Mouse (Mus musculus): ENCODE results near the gene Tbcel. TPM values are rescaled to one million over a fixed set of nuclear protein-coding genes. Genes with fewer than 3 reads are reported as not detected.

Tbcel gene
- polyA plus RNA-seq, 1 experiment from 2014 or later: 6.7 TPM

DNA sequence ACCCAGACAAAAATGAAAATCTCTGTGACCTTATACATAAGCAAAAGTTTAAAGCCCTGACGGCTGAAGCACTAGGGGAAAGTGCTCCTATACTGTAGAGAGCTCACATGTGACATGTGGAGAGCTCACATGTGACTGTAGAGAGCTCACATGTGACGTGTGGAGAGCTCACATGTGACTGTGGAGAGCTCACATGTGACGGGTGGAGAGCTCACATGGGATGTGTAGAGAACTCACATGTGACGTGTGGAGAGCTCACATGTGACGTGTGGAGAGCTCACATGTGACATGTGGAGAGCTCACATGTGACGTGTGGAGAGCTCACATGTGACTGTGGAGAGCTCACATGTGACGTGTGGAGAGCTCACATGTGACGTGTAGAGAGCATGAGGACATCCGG, 43.4 kb downstream of the Tbcel start:
- ATAC-seq (ENCODE audit: low read depth) (no peak), DNase-seq (ENCODE audit: low spot score) (no peak)
- WGBS: 90% methylated on average over 9 of the region's 9 CpGs
- Histone ChIP-seq H3K4me1 (ENCODE audit: control insufficient read depth, insufficient read depth, low read length) (peaks cover 10% of the 10 kb centered on the region; the same call in 1 of the 2 replicates), H3K9ac (ENCODE audit: low read depth, low read length) (no peak overlapping the region), H3K4me3 (ENCODE audit: low read depth, low read length) (no peak overlapping the region), H3K27me3 (replicated peaks; ENCODE audit: control insufficient read depth, insufficient read depth, low read length) (no peaks in the 10 kb centered on the region), H3K27ac (replicated peaks; ENCODE audit: low read depth, low read length) (no peak overlapping the region), H3K9me3 (ENCODE audit: control insufficient read depth, low read length) (no peaks in the 10 kb centered on the region), H3K36me3 (ENCODE audit: control insufficient read depth, insufficient read depth, low read length) (no peaks in the 10 kb centered on the region), H3K4me2 (ENCODE audit: low read depth, low read length) (no peak overlapping the region)

DNA sequence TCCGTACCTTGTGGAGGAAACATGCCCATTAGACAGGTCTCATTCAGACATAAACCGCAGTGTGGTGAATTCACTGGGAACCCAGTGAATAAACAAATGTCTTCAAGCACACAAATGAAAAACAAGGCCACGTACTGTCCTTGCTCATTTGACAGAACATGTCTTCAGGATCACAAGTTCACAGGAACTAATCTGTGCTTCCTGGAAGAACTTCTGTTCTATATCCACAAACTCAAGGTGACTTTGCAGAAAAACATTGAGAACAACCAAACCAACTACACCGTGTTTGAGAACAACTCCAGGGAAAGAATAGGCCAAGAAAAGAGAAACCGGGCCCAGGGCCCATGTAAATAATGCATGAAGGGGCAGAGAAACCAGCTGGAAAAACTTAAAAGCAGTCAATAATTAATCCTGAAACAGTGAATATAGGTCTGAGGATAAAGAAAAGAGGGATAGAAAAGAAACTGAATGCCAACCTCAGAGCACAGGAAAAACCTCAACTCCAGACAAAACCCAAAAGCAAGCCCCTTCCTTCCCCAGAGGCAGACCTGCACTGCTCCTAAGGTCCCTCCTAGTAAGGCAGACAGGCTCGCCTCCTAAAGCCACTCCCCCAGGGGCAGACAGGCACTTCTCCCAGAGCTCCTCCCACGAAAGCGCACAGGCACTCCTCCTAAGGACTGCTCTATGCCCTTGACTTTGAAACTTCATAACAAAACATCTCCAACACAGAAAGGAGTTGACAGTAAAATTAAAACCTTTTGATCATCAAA, 44.2 kb downstream of the Tbcel start:
- Histone ChIP-seq H3K4me1 (ENCODE audit: control insufficient read depth, insufficient read depth, low read length) (peaks cover 10% of the 10 kb centered on the region; the same call in 1 of the 2 replicates), H3K27ac (replicated peaks; ENCODE audit: low read depth, low read length) (peak overlapping the region; percentile 3)

DNA sequence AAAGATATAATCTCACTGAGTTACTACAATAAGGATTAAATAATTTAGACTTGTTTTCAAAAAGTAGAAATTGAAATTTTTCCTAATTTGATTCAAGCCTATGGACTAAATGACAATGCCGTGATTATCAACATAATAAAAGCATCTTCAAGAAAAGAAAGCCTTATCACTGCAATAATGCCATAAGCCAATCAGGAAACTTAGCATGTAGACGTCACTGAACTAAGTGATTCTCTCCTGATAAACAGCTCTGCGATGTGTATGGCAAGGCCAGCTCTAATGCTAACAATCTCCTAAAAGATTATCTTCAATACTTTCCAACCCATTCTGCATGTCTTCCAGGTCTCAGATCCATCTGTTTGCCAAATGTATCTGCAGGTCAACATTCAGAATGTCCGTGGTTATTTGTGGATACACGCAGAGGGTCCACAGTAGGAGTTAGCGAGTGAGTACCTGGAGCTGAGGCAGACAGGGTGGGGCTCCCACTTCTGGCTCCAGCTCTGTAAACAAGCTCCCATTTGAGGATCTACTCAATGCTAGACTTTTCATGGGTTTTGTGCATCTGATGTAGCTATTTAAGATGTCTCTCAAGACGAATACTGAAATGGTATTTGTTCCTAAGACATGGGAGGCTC, 44.9 kb downstream of the Tbcel start:
- DNase-seq (ENCODE audit: low spot score): no peak
- no peak overlapping the region; the same call in 1 of the 2 replicates for H3K27ac ChIP-seq (replicated peaks; ENCODE audit: low read depth, low read length)
- ATAC-seq (ENCODE audit: low read depth): no peak

More for the DNA sequence above, 44.2 kb downstream of the Tbcel start:
- ATAC-seq (ENCODE audit: low read depth) (peak; percentile 87), DNase-seq (ENCODE audit: low spot score) (peak; percentile 70)
- H3K36me3 ChIP-seq (ENCODE audit: control insufficient read depth, insufficient read depth, low read length): no peaks in the 10 kb centered on the region
- H3K4me2 ChIP-seq (ENCODE audit: low read depth, low read length): no peak overlapping the region
- H3K9me3 ChIP-seq (ENCODE audit: control insufficient read depth, low read length): no peaks in the 10 kb centered on the region
- 43% methylated on average over 8 of the region's 8 CpGs for WGBS
- H3K4me3 ChIP-seq (ENCODE audit: low read depth, low read length): no peak overlapping the region
- no peak overlapping the region for H3K9ac ChIP-seq (ENCODE audit: low read depth, low read length)
- H3K27me3 ChIP-seq (replicated peaks; ENCODE audit: control insufficient read depth, insufficient read depth, low read length): no peaks in the 10 kb centered on the region

DNA sequence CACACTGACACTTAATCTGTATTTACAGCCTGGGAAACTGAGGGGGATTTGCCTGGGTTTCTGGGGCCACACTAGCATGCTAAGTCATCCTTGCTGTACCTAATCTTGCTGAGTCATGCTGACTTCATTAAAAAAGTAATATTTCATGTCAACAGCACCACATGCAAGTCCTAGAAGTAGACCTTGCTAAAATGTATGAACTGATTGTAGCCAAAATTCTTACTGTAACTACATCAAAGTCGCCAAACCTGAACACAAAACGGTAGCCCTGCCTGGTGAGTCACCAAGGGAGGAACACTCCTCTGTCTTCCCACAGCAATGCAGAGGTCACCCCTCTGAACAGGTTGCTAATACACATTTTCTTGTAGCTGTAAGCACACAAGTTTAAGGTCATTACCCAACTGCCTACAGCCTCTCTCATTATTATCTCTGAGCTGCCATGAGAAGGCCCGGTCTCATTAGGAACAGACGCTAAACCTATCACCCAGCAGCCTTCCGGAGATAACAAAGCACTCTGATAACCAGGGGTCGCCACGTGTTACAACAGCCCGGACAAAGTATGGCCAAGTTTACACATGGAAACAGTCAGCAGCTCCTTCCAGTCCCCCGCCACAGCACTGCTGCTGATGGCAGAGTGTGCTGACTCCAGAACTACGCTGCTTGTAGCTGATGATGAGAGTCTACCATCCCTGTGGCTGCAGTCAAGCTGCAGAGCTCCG, 46.1 kb downstream of the Tbcel start:
- Histone ChIP-seq H3K4me3 (ENCODE audit: low read depth, low read length) (no peak overlapping the region), H3K9ac (ENCODE audit: low read depth, low read length) (no peak overlapping the region), H3K27ac (replicated peaks; ENCODE audit: low read depth, low read length) (no peak overlapping the region), H3K9me3 (ENCODE audit: control insufficient read depth, low read length) (no peaks in the 10 kb centered on the region), H3K4me1 (ENCODE audit: control insufficient read depth, insufficient read depth, low read length) (peaks cover 11% of the 10 kb centered on the region; the same call in 1 of the 2 replicates), H3K27me3 (replicated peaks; ENCODE audit: control insufficient read depth, insufficient read depth, low read length) (no peaks in the 10 kb centered on the region), H3K4me2 (ENCODE audit: low read depth, low read length) (no peak overlapping the region), H3K36me3 (ENCODE audit: control insufficient read depth, insufficient read depth, low read length) (no peaks in the 10 kb centered on the region)
- 72% methylated on average over 11 of the region's 11 CpGs for WGBS
- ATAC-seq (ENCODE audit: low read depth) (no peak), DNase-seq (ENCODE audit: low spot score) (no peak)

More for the DNA sequence above, 44.9 kb downstream of the Tbcel start:
- H3K9ac ChIP-seq (ENCODE audit: low read depth, low read length): no peak overlapping the region
- H3K9me3 ChIP-seq (ENCODE audit: control insufficient read depth, low read length): no peaks in the 10 kb centered on the region
- no peak overlapping the region for H3K4me3 ChIP-seq (ENCODE audit: low read depth, low read length)
- H3K36me3 ChIP-seq (ENCODE audit: control insufficient read depth, insufficient read depth, low read length): no peaks in the 10 kb centered on the region
- H3K27me3 ChIP-seq (replicated peaks; ENCODE audit: control insufficient read depth, insufficient read depth, low read length): no peaks in the 10 kb centered on the region
- H3K4me1 ChIP-seq (ENCODE audit: control insufficient read depth, insufficient read depth, low read length): peaks cover 10% of the 10 kb centered on the region; the same call in 1 of the 2 replicates
- H3K4me2 ChIP-seq (ENCODE audit: low read depth, low read length): no peak overlapping the region
- 83% methylated on average over 7 of the region's 7 CpGs for WGBS

DNA sequence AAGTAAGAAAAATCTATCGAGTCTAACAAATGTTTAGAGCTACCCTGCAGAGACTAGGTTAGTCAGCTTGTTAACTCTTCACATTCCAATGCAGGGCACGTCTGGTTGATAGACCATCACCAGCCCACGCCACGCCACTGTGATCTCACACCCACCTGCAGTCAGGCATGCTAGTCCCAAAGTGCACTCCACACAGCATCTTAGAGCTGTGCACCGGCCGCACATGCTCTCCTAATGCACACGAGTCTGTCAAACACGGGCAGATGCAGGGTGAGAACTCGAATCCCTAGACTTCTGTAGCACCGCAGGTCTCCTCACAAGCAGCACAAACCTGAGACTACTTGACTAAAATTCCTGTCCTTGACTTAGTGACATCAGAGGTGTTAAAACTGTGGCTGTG, 47.3 kb downstream of the Tbcel start:
- no peaks in the 10 kb centered on the region for H3K36me3 ChIP-seq (ENCODE audit: control insufficient read depth, insufficient read depth, low read length)
- DNase-seq (ENCODE audit: low spot score) (no peak), ATAC-seq (ENCODE audit: low read depth) (no peak)
- 90% methylated on average over 10 of the region's 10 CpGs for WGBS
- H3K4me3 ChIP-seq (ENCODE audit: low read depth, low read length): no peak overlapping the region
- H3K27me3 ChIP-seq (replicated peaks; ENCODE audit: control insufficient read depth, insufficient read depth, low read length): no peaks in the 10 kb centered on the region
- no peak overlapping the region for H3K27ac ChIP-seq (replicated peaks; ENCODE audit: low read depth, low read length)
- H3K9ac ChIP-seq (ENCODE audit: low read depth, low read length): no peak overlapping the region
- H3K4me2 ChIP-seq (ENCODE audit: low read depth, low read length): no peak overlapping the region
- peaks cover 14% of the 10 kb centered on the region; the same call in 1 of the 2 replicates for H3K4me1 ChIP-seq (ENCODE audit: control insufficient read depth, insufficient read depth, low read length)
- no peaks in the 10 kb centered on the region for H3K9me3 ChIP-seq (ENCODE audit: control insufficient read depth, low read length)

DNA sequence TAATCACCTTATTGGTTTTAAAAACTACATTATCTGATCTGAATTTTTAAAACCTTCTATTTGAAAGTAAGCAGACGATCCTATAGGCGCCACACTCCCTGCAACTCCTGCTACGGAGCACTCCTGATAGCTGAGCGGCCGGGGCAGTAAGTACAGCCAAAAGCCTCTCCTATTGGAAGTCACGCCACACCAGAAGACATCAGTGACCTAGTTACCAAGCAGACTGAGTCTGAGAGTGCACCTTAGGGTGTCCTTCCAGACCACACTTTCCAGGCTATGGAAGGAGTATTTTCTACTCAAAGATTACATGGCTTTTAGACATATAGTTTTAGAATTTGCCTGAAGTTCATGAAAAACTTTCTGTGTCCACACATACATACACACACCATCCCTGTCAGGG, 47.9 kb downstream of the Tbcel start:
- H3K27ac ChIP-seq (replicated peaks; ENCODE audit: low read depth, low read length): no peak overlapping the region
- DNase-seq (ENCODE audit: low spot score): no peak
- H3K4me3 ChIP-seq (ENCODE audit: low read depth, low read length): no peak overlapping the region
- no peaks in the 10 kb centered on the region for H3K27me3 ChIP-seq (replicated peaks; ENCODE audit: control insufficient read depth, insufficient read depth, low read length)
- H3K9me3 ChIP-seq (ENCODE audit: control insufficient read depth, low read length): no peaks in the 10 kb centered on the region
- H3K9ac ChIP-seq (ENCODE audit: low read depth, low read length): no peak overlapping the region
- WGBS: 95% methylated on average over 6 of the region's 6 CpGs
- no peak for ATAC-seq (ENCODE audit: low read depth)
- H3K4me1 ChIP-seq (ENCODE audit: control insufficient read depth, insufficient read depth, low read length): peaks cover 14% of the 10 kb centered on the region; the same call in 1 of the 2 replicates
- no peak overlapping the region for H3K4me2 ChIP-seq (ENCODE audit: low read depth, low read length)
- H3K36me3 ChIP-seq (ENCODE audit: control insufficient read depth, insufficient read depth, low read length): 0 out of 2 replicates have a peak, but pooled peaks cover 4% of the 10 kb centered on the region

DNA sequence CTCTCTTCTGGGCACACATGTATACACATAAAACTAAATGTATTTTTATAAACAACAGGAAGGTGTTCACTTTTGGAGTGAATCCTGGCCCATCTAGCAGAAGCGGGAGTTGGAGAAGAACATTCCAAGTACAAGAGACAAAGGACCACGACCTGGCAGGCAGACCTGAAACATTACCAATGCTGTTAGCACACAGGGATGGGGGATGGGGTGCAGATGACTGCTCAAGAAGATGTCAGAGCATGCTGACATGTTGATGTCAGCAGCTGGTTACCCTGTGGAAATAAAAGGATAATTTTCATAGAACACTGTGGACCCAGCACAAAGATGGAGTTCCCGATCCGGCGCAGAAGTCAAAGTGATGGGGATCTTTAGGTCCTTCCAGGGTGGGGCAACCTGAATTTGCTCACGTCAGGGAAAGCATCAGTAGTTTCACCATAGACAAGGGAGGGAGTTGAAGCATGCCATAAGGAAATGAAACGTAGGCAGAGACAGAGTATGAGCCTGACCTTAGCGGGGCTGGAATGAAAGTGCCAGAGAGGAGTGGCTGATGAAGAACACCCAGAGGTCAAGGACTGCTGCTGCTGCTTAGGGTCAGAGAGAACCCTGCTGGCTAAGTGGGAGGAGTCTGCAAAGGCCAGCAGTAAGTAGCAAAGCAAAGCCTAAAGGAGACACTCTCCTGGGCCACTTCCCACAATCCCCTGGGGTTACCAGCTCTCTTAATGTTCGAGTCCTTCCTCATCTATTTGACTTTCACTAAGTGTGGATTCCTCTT, 48.7 kb downstream of the Tbcel start:
- Histone ChIP-seq H3K4me3 (ENCODE audit: low read depth, low read length) (no peak overlapping the region), H3K4me1 (ENCODE audit: control insufficient read depth, insufficient read depth, low read length) (peaks cover 14% of the 10 kb centered on the region; the same call in 1 of the 2 replicates), H3K9ac (ENCODE audit: low read depth, low read length) (no peak overlapping the region), H3K4me2 (ENCODE audit: low read depth, low read length) (no peak overlapping the region), H3K36me3 (ENCODE audit: control insufficient read depth, insufficient read depth, low read length) (0 out of 2 replicates have a peak, but pooled peaks cover 4% of the 10 kb centered on the region), H3K27me3 (replicated peaks; ENCODE audit: control insufficient read depth, insufficient read depth, low read length) (no peaks in the 10 kb centered on the region), H3K27ac (replicated peaks; ENCODE audit: low read depth, low read length) (no peak overlapping the region), H3K9me3 (ENCODE audit: control insufficient read depth, low read length) (no peaks in the 10 kb centered on the region)
- ATAC-seq (ENCODE audit: low read depth): no peak
- WGBS: 65% methylated on average over 9 of the region's 9 CpGs
- no peak for DNase-seq (ENCODE audit: low spot score)

DNA sequence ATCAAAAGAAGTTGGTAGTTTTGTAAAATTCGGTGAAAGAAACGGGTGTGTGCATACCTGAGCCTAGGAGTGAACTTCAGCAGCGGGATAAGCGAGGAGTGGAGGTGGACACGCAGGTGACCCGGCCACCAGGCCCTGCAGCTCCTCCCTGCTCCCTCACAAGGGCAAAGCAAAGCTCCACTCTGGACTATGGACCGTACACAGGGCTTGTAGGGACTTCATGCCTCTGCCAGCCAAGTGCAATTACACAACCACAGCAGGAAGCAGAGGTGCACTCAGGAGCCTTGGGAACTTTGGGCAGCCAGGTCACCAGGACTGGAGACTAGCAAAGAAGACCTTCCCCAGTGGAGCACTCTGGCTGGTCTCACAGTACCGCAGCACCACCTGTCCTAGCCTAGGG, 50.1 kb downstream of the Tbcel start:
- Histone ChIP-seq H3K9me3 (ENCODE audit: control insufficient read depth, low read length) (no peaks in the 10 kb centered on the region), H3K27me3 (replicated peaks; ENCODE audit: control insufficient read depth, insufficient read depth, low read length) (no peaks in the 10 kb centered on the region), H3K4me2 (ENCODE audit: low read depth, low read length) (no peak overlapping the region), H3K4me1 (ENCODE audit: control insufficient read depth, insufficient read depth, low read length) (peaks cover 9% of the 10 kb centered on the region; the same call in 1 of the 2 replicates), H3K4me3 (ENCODE audit: low read depth, low read length) (no peak overlapping the region), H3K27ac (replicated peaks; ENCODE audit: low read depth, low read length) (no peak overlapping the region), H3K9ac (ENCODE audit: low read depth, low read length) (no peak overlapping the region), H3K36me3 (ENCODE audit: control insufficient read depth, insufficient read depth, low read length) (0 out of 2 replicates have a peak, but pooled peaks cover 4% of the 10 kb centered on the region)
- DNase-seq (ENCODE audit: low spot score): no peak
- ATAC-seq (ENCODE audit: low read depth): no peak
- WGBS: 91% methylated on average over 8 of the region's 8 CpGs

Measured in embryonic facial prominence, embryonic 14.5 days (tissue).